In the genomic region with DNA sequence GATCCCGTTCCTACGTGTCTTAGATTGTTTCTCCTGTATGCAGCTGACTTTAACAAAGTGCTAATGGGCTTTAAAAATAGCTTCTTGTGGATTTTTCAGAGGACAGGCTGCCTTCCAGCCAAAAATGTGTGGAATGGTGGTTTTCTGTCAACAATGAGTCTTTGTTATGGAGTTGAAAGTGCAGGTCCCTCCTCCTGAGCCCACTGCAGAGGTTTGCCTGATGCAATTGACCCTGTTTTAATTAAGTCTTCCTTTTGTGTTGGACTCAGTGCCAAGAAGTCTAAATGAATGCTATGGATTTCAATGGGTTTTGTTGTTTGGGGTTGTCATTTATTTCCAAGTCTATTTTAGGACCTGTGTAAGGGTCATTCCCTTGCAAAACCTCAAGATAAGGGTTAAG, we compare ENCODE assay signal across 9 mouse cellular contexts.
A peak's percentile ranks its signal among the peaks of the same experiment; 100 is the strongest.
DNase-seq lines count a peak whose midpoint lies in the region; ATAC-seq and TF ChIP-seq lines count a peak whose summit lies in the region.
"Had no signal": no experiment of that assay in that cellular context is flagged by ENCODE, and none has a peak within 500 bp of the region (broad histone marks: within the 10 kb centered on the region; RNA-seq: fewer than 3 reads in every experiment).

No protein-coding gene starts in this region.

- no peak overlapping the region for H3K4me3 ChIP-seq in heart, embryonic 16.5 days (ENCODE audit: low read length)
- H3K4me3 ChIP-seq in embryonic fibroblast, embryonic 13.5 days (ENCODE audit: insufficient read depth, low read length) = no peak overlapping the region
- no peak overlapping the region for H3K4me3 ChIP-seq in stomach, embryonic 15.5 days (replicated peaks)
- H3K4me3 ChIP-seq in midbrain, embryonic 16.5 days (ENCODE audit: low read depth, low read length) = no peak overlapping the region
- H3K4me3 ChIP-seq: hindbrain, embryonic 15.5 days had no signal

- H3K36me3 ChIP-seq in heart, embryonic 16.5 days (ENCODE audit: control insufficient read depth, insufficient read depth) = no peaks in the 10 kb centered on the region
- no peaks in the 10 kb centered on the region for H3K36me3 ChIP-seq in stomach, embryonic 15.5 days
- H3K36me3 ChIP-seq in midbrain, embryonic 16.5 days (ENCODE audit: control insufficient read depth, insufficient read depth, low read length) = no peaks in the 10 kb centered on the region
- H3K36me3 ChIP-seq: hindbrain, embryonic 15.5 days had no signal

- intact Hi-C loops in heart, postnatal 14 days (cut with DNase I) = no loop called here

- H3K9ac ChIP-seq in heart, embryonic 16.5 days (ENCODE audit: low read length) = no peak overlapping the region
- H3K9ac ChIP-seq in stomach, embryonic 15.5 days = no peak overlapping the region
- H3K9ac ChIP-seq in midbrain, embryonic 16.5 days (ENCODE audit: low read depth, low read length) = no peak overlapping the region
- H3K9ac ChIP-seq: hindbrain, embryonic 15.5 days had no signal

- H3K9me3 ChIP-seq in heart, embryonic 16.5 days (replicated peaks; ENCODE audit: control insufficient read depth, low read length) = peaks cover 3% of the 10 kb centered on the region; the same call in 1 of the 2 replicates
- no peaks in the 10 kb centered on the region for H3K9me3 ChIP-seq in stomach, embryonic 15.5 days
- H3K9me3 ChIP-seq in midbrain, embryonic 16.5 days (replicated peaks; ENCODE audit: control insufficient read depth, low read length, poor library complexity, severe bottlenecking) = no peaks in the 10 kb centered on the region; the same call in 1 of the 2 replicates
- H3K9me3 ChIP-seq: hindbrain, embryonic 15.5 days had no signal

- DNase-seq in heart, postnatal 14 days = no peak
- DNase-seq in ovary, adult 18-20 months (ENCODE audit: low spot score) = peak; percentile 21
- DNase-seq in ovary, postnatal 14 days (ENCODE audit: low spot score) = no peak
- DNase-seq in B cell, adult 2 months = no peak

- peak overlapping the region; percentile 54 for H3K27ac ChIP-seq in heart, embryonic 16.5 days (ENCODE audit: low read length)
- H3K27ac ChIP-seq in embryonic fibroblast, embryonic 13.5 days (ENCODE audit: insufficient read depth, low read length) = peak overlapping the region; percentile 62; the same call in 1 of the 2 replicates
- H3K27ac ChIP-seq in stomach, embryonic 15.5 days = peak overlapping the region; percentile 52; the same call in 1 of the 2 replicates
- no peak overlapping the region for H3K27ac ChIP-seq in midbrain, embryonic 16.5 days (ENCODE audit: low read length)
- H3K27ac ChIP-seq: hindbrain, embryonic 15.5 days had no signal

- H3K4me1 ChIP-seq in heart, embryonic 16.5 days (ENCODE audit: control insufficient read depth, insufficient read depth, low read length) = peaks cover 2% of the 10 kb centered on the region; the same call in 1 of the 2 replicates
- peaks cover 17% of the 10 kb centered on the region for H3K4me1 ChIP-seq in embryonic fibroblast, embryonic 13.5 days (ENCODE audit: control insufficient read depth, insufficient read depth, low read length)
- peaks cover 15% of the 10 kb centered on the region for H3K4me1 ChIP-seq in stomach, embryonic 15.5 days
- no peaks in the 10 kb centered on the region for H3K4me1 ChIP-seq in midbrain, embryonic 16.5 days (ENCODE audit: control insufficient read depth, insufficient read depth, low read length)

- TF ChIP-seq CTCF in embryonic fibroblast, embryonic 13.5 days (IDR thresholded peaks at IDR 0.05; ENCODE audit: borderline replicate concordance, insufficient read depth, low read length) = no peak

- ATAC-seq in heart, embryonic 16.5 days (replicated peaks; ENCODE audit: extremely low read depth, insufficient read depth, low FRiP score) = no peak
- ATAC-seq in stomach, embryonic 15.5 days (ENCODE audit: insufficient read depth, low FRiP score, low read depth) = no peak
- ATAC-seq in midbrain, embryonic 16.5 days = no peak

- no peaks in the 10 kb centered on the region for H3K27me3 ChIP-seq in heart, embryonic 16.5 days (ENCODE audit: control insufficient read depth, insufficient read depth, low read length)
- no peaks in the 10 kb centered on the region for H3K27me3 ChIP-seq in stomach, embryonic 15.5 days (replicated peaks)
- no peaks in the 10 kb centered on the region for H3K27me3 ChIP-seq in midbrain, embryonic 16.5 days (ENCODE audit: control insufficient read depth, insufficient read depth, low read depth, low read length)
- H3K27me3 ChIP-seq: hindbrain, embryonic 15.5 days had no signal

- no peak overlapping the region for H3K4me2 ChIP-seq in heart, embryonic 16.5 days (ENCODE audit: low read depth, low read length)
- no peak overlapping the region for H3K4me2 ChIP-seq in stomach, embryonic 15.5 days
- H3K4me2 ChIP-seq in midbrain, embryonic 16.5 days (ENCODE audit: low read length) = no peak overlapping the region
- H3K4me2 ChIP-seq: hindbrain, embryonic 15.5 days had no signal

- WGBS in heart, embryonic 16.5 days = 21% methylated on average over 2 of the region's 2 CpGs
- 8% methylated on average over 2 of the region's 2 CpGs for WGBS in stomach, embryonic 15.5 days
- WGBS in midbrain, embryonic 16.5 days = 21% methylated on average over 2 of the region's 2 CpGs

- TF ChIP-seq POLR2A in embryonic fibroblast, embryonic 13.5 days (IDR thresholded peaks at IDR 0.05; ENCODE audit: low read depth, low read length) = no peak
